Mouse (Mus musculus) kidney, embryonic 16.5 days (tissue): ENCODE measurements around the gene Lrrc73. TPM values are rescaled to one million over a fixed set of nuclear protein-coding genes. Genes with fewer than 3 reads are reported as not detected.

Experiments
- ATAC-seq: fragments of 200-750 bp; cut with Nextera tagmentation; 2 replicates; pipeline ENCODE4 v1.8.0; 2017; ENCODE audit warnings: moderate TSS enrichment; ENCODE audit not compliant: low FRiP score, low TSS enrichment
- H3K27ac ChIP-seq: fragments of 300-500 bp; sonication (generic); 2 replicates; pipeline ENCODE4 v1.5.1; 2014; ENCODE audit warnings: low read length
- H3K27me3 ChIP-seq: fragments of 300-500 bp; sonication (generic); 2 replicates; pipeline ENCODE4 v1.6.1; 2014; ENCODE audit warnings: low read length, control low read depth, mixed read lengths; ENCODE audit not compliant: insufficient read depth
- H3K36me3 ChIP-seq: fragments of 300-500 bp; sonication (generic); 2 replicates; pipeline ENCODE4 v1.6.1; 2014; ENCODE audit warnings: low read length, control low read depth, mixed read lengths; ENCODE audit not compliant: insufficient read depth
- H3K4me1 ChIP-seq: fragments of 300-500 bp; sonication (generic); 2 replicates; pipeline ENCODE4 v1.6.1; 2014; ENCODE audit warnings: low read length, control low read depth, mixed read lengths; ENCODE audit not compliant: insufficient read depth
- H3K4me2 ChIP-seq: fragments of 300-500 bp; sonication (generic); replicated peaks from 2 replicates; pipeline ENCODE4 v1.6.1; 2014; ENCODE audit warnings: low read depth, low read length
- H3K4me3 ChIP-seq: fragments of 300-500 bp; sonication (generic); 2 replicates; pipeline ENCODE4 v1.5.1; 2014; ENCODE audit warnings: mild to moderate bottlenecking, low read length
- H3K9ac ChIP-seq: fragments of 300-500 bp; sonication (generic); replicated peaks from 2 replicates; pipeline ENCODE4 v1.6.1; 2014; ENCODE audit warnings: low read length
- H3K9me3 ChIP-seq: fragments of 300-500 bp; sonication (generic); 2 replicates; pipeline ENCODE4 v1.6.1; 2016; ENCODE audit warnings: low read length, control low read depth
- WGBS: fragments of 180-500 bp; shearing (Covaris S2); extraction: QIAGEN DNeasy Blood & Tissue Kit; methylation state at CpG from one replicate; pipeline ENCODE4 v1.1.7; 2014; 5-methylcytosine and 5-hydroxymethylcytosine counted together
- polyA plus RNA-seq: library from polyadenylated mRNA; unstranded; fragments of >200 nt; fragmentation: Nextera tagmentation; extraction: Ambion mirVana; gene quantifications from 2 replicates; pipeline ENCODE4 v1.2.1, GENCODE M21; 2015

Lrrc73 gene
- polyA plus RNA-seq, 1 experiment from 2014 or later = 0.64 TPM

- Histone ChIP-seq H3K27ac (no peak overlapping the region), H3K4me3 (no peak overlapping the region), H3K9me3 (no peaks in the 10 kb centered on the region), H3K9ac (no peak overlapping the region), H3K27me3 (no peaks in the 10 kb centered on the region), H3K36me3 (peaks cover 81% of the 10 kb centered on the region), H3K4me1 (peaks cover 10% of the 10 kb centered on the region), H3K4me2 (no peak overlapping the region)
- no peak for ATAC-seq
- WGBS = 93% methylated on average over 13 of the region's 13 CpGs
Measured at GRCm38 (mm10) chr17:46242274-46242673, 11.1 kb upstream of the Lrrc73 start.

- no peak for ATAC-seq
- 76% methylated on average over 4 of the region's 4 CpGs for WGBS
- Histone ChIP-seq H3K4me2 (no peak overlapping the region), H3K9ac (no peak overlapping the region), H3K36me3 (peaks cover 77% of the 10 kb centered on the region), H3K27ac (no peak overlapping the region), H3K9me3 (no peaks in the 10 kb centered on the region), H3K27me3 (no peaks in the 10 kb centered on the region), H3K4me3 (no peak overlapping the region), H3K4me1 (peaks cover 10% of the 10 kb centered on the region)
Measured at GRCm38 (mm10) chr17:46242993-46243392, 10.3 kb upstream of the Lrrc73 start.

- H3K9me3 ChIP-seq = no peaks in the 10 kb centered on the region
- peaks cover 11% of the 10 kb centered on the region for H3K4me1 ChIP-seq
- H3K4me3 ChIP-seq = no peak overlapping the region
- no peak overlapping the region for H3K4me2 ChIP-seq
- ATAC-seq = no peak
- H3K9ac ChIP-seq = no peak overlapping the region
- H3K27me3 ChIP-seq = no peaks in the 10 kb centered on the region
- peaks cover 71% of the 10 kb centered on the region for H3K36me3 ChIP-seq
- no peak overlapping the region for H3K27ac ChIP-seq
- 77% methylated on average over 2 of the region's 2 CpGs for WGBS
Measured at GRCm38 (mm10) chr17:46243624-46244023, 9.7 kb upstream of the Lrrc73 start.

- WGBS = 69% methylated on average over 10 of the region's 10 CpGs
- H3K27me3 ChIP-seq = no peaks in the 10 kb centered on the region
- peaks cover 63% of the 10 kb centered on the region for H3K36me3 ChIP-seq
- no peaks in the 10 kb centered on the region for H3K9me3 ChIP-seq
- no peak overlapping the region for H3K4me3 ChIP-seq
- no peak overlapping the region for H3K9ac ChIP-seq
- no peak for ATAC-seq
- H3K4me1 ChIP-seq = peaks cover 20% of the 10 kb centered on the region
- no peak overlapping the region for H3K27ac ChIP-seq
- no peak overlapping the region for H3K4me2 ChIP-seq
Measured at GRCm38 (mm10) chr17:46244579-46244978, 8.8 kb upstream of the Lrrc73 start.

GRCm38 (mm10) chr17:46247512-46248188, 5.7 kb upstream of the Lrrc73 start, which contains the start of the genes Polr1c and Yipf3:
Gene Polr1c, minus strand, starts transcription at chr17:46248054.
Gene Yipf3, plus strand, starts transcription at chr17:46248080.
- no peaks in the 10 kb centered on the region for H3K27me3 ChIP-seq
- H3K4me2 ChIP-seq = peak within 1 kb of the TSS; percentile 89
- peak within 1 kb of the TSS; percentile 77 for H3K4me3 ChIP-seq
- H3K4me1 ChIP-seq = peaks cover 21% of the 10 kb centered on the region
- no peaks in the 10 kb centered on the region for H3K9me3 ChIP-seq
- ATAC-seq = peak; percentile 90
- H3K27ac ChIP-seq = peak within 1 kb of the TSS; percentile 51
- peak within 1 kb of the TSS; percentile 88 for H3K9ac ChIP-seq
- H3K36me3 ChIP-seq = peaks cover 66% of the 10 kb centered on the region
- under 1% methylated on average over 53 of the region's 53 CpGs for WGBS

- Histone ChIP-seq H3K36me3 (peaks cover 61% of the 10 kb centered on the region), H3K4me1 (peaks cover 25% of the 10 kb centered on the region), H3K9me3 (no peaks in the 10 kb centered on the region), H3K4me2 (peak overlapping the region; percentile 89), H3K27ac (peak overlapping the region; percentile 51), H3K27me3 (no peaks in the 10 kb centered on the region), H3K9ac (peak overlapping the region; percentile 88), H3K4me3 (peak overlapping the region; percentile 77)
- peak; percentile 30; the same call in 1 of the 2 replicates for ATAC-seq
- WGBS = under 1% methylated on average over 36 of the region's 37 CpGs
Measured at GRCm38 (mm10) chr17:46248189-46248522, 5.2 kb upstream of the Lrrc73 start.

- ATAC-seq = no peak
- no peaks in the 10 kb centered on the region for H3K9me3 ChIP-seq
- H3K27me3 ChIP-seq = peaks cover 14% of the 10 kb centered on the region
- no peak overlapping the region for H3K4me3 ChIP-seq
- no peak overlapping the region for H3K27ac ChIP-seq
- 71% methylated on average over 7 of the region's 7 CpGs for WGBS
- no peak overlapping the region for H3K4me2 ChIP-seq
- H3K36me3 ChIP-seq = peaks cover 31% of the 10 kb centered on the region
- H3K4me1 ChIP-seq = peaks cover 35% of the 10 kb centered on the region
- no peak overlapping the region for H3K9ac ChIP-seq
Measured at GRCm38 (mm10) chr17:46251174-46251573, 2.2 kb upstream of the Lrrc73 start.

GRCm38 (mm10) chr17:46252571-46253451, 520 bp upstream of the Lrrc73 start:
- Histone ChIP-seq H3K27me3 (peaks cover 14% of the 10 kb centered on the region), H3K4me2 (peak overlapping the region; percentile 100), H3K9me3 (no peaks in the 10 kb centered on the region), H3K36me3 (peaks cover 36% of the 10 kb centered on the region), H3K4me1 (peaks cover 25% of the 10 kb centered on the region), H3K9ac (peak overlapping the region; percentile 73; the same call in 1 of the 2 replicates), H3K4me3 (peak overlapping the region; percentile 70), H3K27ac (no peak overlapping the region)
- no peak for ATAC-seq
- WGBS = 61% methylated on average over 14 of the region's 14 CpGs

- ATAC-seq = peak; percentile 16; the same call in 1 of the 2 replicates
- Histone ChIP-seq H3K4me1 (peaks cover 20% of the 10 kb centered on the region), H3K27ac (no peak overlapping the region), H3K36me3 (peaks cover 49% of the 10 kb centered on the region), H3K4me3 (peak overlapping the region; percentile 70), H3K4me2 (peak overlapping the region; percentile 100), H3K27me3 (peaks cover 14% of the 10 kb centered on the region), H3K9me3 (no peaks in the 10 kb centered on the region), H3K9ac (peak overlapping the region; percentile 73)
- under 1% methylated on average over 40 of the region's 54 CpGs for WGBS
Measured at GRCm38 (mm10) chr17:46254106-46254505, 775 bp downstream of the Lrrc73 start.
